Mouse (Mus musculus) limb, embryonic 12.5 days (tissue): ENCODE measurements at regions not wholly inside any gene's neighbourhood (a gene's known extent, or its start where the extent isn't known, plus 50 kb on each side); places are given as distances from the start of the nearest gene placed in this dataset.
"Not testable (repeated sequence)": the region's sequence is repeated elsewhere in the genome, so short reads cannot be mapped to it uniquely, and the experiment has no call there.

ENCODE experiments used
- ATAC-seq: fragments of 200-750 bp; cut with Nextera tagmentation; 2 replicates; pipeline ENCODE4 v1.8.0; 2017; ENCODE audit warnings: low read depth, moderate TSS enrichment; ENCODE audit not compliant: insufficient number of reproducible peaks, insufficient read depth, low FRiP score, low TSS enrichment
- H3K27ac ChIP-seq: fragments of 300-500 bp; sonication (generic); 2 replicates; pipeline ENCODE4 v1.5.1; 2016; ENCODE audit warnings: mild to moderate bottlenecking, moderate library complexity
- H3K27me3 ChIP-seq: fragments of 300-500 bp; sonication (generic); 2 replicates; pipeline ENCODE4 v1.6.1; 2016; ENCODE audit warnings: mild to moderate bottlenecking, moderate library complexity
- H3K36me3 ChIP-seq: fragments of 300-500 bp; sonication (generic); 2 replicates; pipeline ENCODE4 v1.6.1; 2016; ENCODE audit warnings: mild to moderate bottlenecking, moderate library complexity
- H3K4me1 ChIP-seq: fragments of 300-500 bp; sonication (generic); replicated peaks from 2 replicates; pipeline ENCODE4 v1.6.1; 2016
- H3K4me2 ChIP-seq: fragments of 300-500 bp; sonication (generic); 2 replicates; pipeline ENCODE4 v1.6.1; 2016; ENCODE audit warnings: mild to moderate bottlenecking, moderate library complexity
- H3K4me3 ChIP-seq: fragments of 300-500 bp; sonication (generic); replicated peaks from 2 replicates; pipeline ENCODE4 v1.5.1; 2016; ENCODE audit warnings: mild to moderate bottlenecking
- H3K9ac ChIP-seq: fragments of 300-500 bp; sonication (generic); replicated peaks from 2 replicates; pipeline ENCODE4 v1.6.1; 2016; ENCODE audit warnings: mild to moderate bottlenecking, moderate library complexity
- H3K9me3 ChIP-seq: fragments of 300-500 bp; sonication (generic); 2 replicates; pipeline ENCODE4 v1.6.1; 2016; ENCODE audit warnings: mild to moderate bottlenecking, moderate library complexity
- WGBS: fragments of 180-500 bp; shearing (Covaris S2); methylation state at CpG from one replicate; pipeline ENCODE4 v1.1.7; 2016; 5-methylcytosine and 5-hydroxymethylcytosine counted together

DNA sequence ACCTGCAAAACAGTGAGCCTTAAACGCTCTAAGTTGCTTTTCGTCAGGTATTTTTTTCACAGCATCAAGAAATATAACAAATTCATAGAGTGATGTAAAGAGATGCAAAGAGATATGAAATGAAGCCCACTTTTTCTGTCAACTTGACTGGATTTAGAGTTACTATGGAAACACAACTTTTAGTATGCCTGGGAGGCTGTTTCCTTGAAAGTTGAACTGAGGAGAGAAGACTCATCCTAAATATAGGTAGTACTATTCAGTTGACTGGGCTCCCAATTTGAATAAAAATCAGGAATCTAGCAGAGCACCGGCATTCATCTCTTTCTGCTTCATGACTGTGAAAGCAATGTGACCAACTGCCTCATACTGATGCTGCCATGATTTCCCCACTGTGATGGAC lies 509.7 kb downstream of the Synb start:
- Histone ChIP-seq H3K9me3 (no peaks in the 10 kb centered on the region), H3K36me3 (no peaks in the 10 kb centered on the region), H3K27me3 (no peaks in the 10 kb centered on the region), H3K4me2 (no peak overlapping the region), H3K27ac (no peak overlapping the region), H3K4me3 (no peak overlapping the region), H3K9ac (no peak overlapping the region), H3K4me1 (no peaks in the 10 kb centered on the region)
- WGBS: 91% methylated on average over 3 of the region's 3 CpGs
- no peak for ATAC-seq

DNA sequence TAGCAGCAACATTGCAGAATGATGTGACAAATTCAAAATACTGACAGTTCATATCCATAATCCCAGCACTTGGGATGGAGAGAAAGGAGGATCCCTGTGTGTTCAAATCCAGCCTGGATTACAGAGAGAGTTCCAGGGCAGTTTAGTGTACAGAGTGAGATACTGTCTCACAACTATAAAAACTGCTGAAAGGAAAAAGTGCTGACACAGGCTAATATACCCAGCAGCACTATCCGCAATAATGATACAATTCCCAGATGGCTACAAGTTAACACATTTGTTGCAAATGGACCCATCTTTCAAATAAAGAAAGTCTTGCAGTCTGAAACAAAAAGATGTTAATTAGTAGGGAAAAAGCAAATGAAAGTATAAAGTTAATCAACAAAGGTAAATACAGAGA lies 510.9 kb downstream of the Synb start:
- 95% methylated on average over 1 of the region's 1 CpGs for WGBS
- no peak overlapping the region for H3K4me3 ChIP-seq
- no peak for ATAC-seq
- no peaks in the 10 kb centered on the region for H3K4me1 ChIP-seq
- no peaks in the 10 kb centered on the region for H3K36me3 ChIP-seq
- no peak overlapping the region for H3K4me2 ChIP-seq
- H3K9ac ChIP-seq: no peak overlapping the region
- H3K9me3 ChIP-seq: no peaks in the 10 kb centered on the region
- no peak overlapping the region for H3K27ac ChIP-seq
- no peaks in the 10 kb centered on the region for H3K27me3 ChIP-seq

DNA sequence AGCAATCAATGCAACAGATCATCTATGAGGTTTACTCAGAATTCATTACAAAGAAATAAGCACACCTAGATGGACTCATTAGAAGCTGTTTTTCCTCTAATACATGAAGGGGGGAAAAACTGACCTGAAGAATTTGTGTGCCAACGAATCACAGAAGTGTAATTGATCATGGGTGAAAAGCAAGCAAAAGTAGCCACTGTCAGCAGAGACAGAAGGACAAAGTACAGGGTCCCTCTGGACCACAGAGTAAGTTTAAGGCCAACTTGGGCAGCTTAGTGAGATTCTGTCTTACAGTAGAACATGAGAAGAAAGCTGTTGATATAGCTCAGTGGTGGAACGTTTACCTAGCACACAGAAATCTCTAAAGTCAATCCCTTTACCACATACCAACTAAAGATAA lies 523.7 kb downstream of the Synb start:
- Histone ChIP-seq H3K4me3 (no peak overlapping the region), H3K27me3 (no peaks in the 10 kb centered on the region), H3K4me2 (no peak overlapping the region), H3K9me3 (no peaks in the 10 kb centered on the region; the same call in 1 of the 2 replicates), H3K9ac (no peak overlapping the region), H3K36me3 (no peaks in the 10 kb centered on the region), H3K27ac (no peak overlapping the region), H3K4me1 (no peaks in the 10 kb centered on the region)
- no peak for ATAC-seq
- 85% methylated on average over 2 of the region's 2 CpGs for WGBS

- Histone ChIP-seq H3K9me3 (no peaks in the 10 kb centered on the region; the same call in 1 of the 2 replicates), H3K4me1 (no peaks in the 10 kb centered on the region), H3K36me3 (no peaks in the 10 kb centered on the region), H3K4me3 (no peak overlapping the region), H3K27ac (no peak overlapping the region), H3K4me2 (no peak overlapping the region), H3K9ac (no peak overlapping the region), H3K27me3 (no peaks in the 10 kb centered on the region)
- no peak for ATAC-seq
- WGBS: 73% methylated on average over 3 of the region's 3 CpGs
Measured at GRCm38 (mm10) chr14:68762916-68763315, 531.2 kb downstream of the Synb start.

DNA sequence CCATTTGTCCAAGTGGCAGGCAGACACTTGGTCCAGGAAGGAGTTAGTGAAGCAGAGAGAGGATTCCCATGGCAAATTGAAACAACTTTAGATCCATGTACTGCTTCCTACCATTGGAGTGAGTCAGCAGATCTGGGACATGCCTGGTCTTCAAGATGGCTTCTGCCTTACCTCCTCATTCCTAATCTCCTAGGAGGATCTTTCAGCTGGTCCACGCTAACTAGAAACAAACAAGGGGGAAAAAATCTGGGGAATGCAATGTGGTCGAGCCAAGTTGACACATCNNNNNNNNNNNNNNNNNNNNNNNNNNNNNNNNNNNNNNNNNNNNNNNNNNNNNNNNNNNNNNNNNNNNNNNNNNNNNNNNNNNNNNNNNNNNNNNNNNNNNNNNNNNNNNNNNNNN lies 549.4 kb downstream of the Synb start:
- no peak for ATAC-seq
- Histone ChIP-seq H3K27me3 (no peaks in the 10 kb centered on the region), H3K36me3 (no peaks in the 10 kb centered on the region), H3K4me2 (no peak overlapping the region), H3K27ac (no peak overlapping the region), H3K4me1 (no peaks in the 10 kb centered on the region), H3K9ac (no peak overlapping the region), H3K9me3 (no peaks in the 10 kb centered on the region), H3K4me3 (no peak overlapping the region)
- 68% methylated on average over 2 of the region's 2 CpGs for WGBS

DNA sequence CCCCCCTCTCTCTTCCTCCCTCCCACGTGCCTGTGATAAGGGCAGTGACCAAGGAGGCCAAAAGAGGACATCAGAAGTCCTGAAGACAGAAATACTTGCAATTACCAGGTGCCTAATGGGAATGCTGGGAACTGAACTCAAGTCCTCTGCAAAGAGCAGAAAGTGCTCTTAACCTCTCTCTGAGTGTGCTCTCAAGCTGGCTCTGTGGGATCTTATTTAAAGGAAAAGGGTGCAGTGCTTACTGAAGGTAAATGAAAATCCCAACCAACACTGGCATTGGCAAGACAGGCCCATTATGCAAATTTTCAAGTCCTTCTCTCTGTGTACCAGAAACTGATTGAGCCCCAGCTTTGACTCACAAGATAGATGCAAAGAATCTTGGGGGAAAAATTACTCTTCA lies 555.6 kb downstream of the Synb start:
- H3K4me2 ChIP-seq: no peak overlapping the region
- no peak overlapping the region for H3K9ac ChIP-seq
- no CpG with 5 or more reads among the region's 1 CpGs for WGBS
- H3K36me3 ChIP-seq: no peaks in the 10 kb centered on the region
- H3K9me3 ChIP-seq: no peaks in the 10 kb centered on the region
- no peaks in the 10 kb centered on the region for H3K4me1 ChIP-seq
- H3K4me3 ChIP-seq: no peak overlapping the region
- ATAC-seq: no peak
- H3K27ac ChIP-seq: no peak overlapping the region
- H3K27me3 ChIP-seq: no peaks in the 10 kb centered on the region

DNA sequence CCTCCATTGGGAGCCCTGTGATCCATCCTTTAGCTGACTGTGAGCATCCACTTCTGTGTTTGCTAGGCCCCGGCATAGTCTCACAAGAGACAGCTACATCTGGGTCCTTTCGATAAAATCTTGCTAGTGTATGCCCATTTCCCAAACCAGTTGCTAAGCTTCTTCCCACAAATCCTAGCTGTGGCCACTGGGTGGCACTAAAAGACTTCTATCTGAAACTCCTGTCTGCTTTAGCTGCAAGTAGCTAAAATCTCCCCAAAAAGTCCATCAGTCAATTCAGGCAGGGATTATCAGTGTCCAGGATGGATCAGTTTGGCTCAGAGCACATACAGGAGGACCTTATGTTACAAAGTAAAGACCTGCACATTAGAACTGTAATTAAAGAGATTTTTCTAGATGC lies 558.3 kb downstream of the Synb start:
- not testable (repeated sequence) for H3K4me2 ChIP-seq, H3K9me3 ChIP-seq, H3K4me1 ChIP-seq, H3K36me3 ChIP-seq, H3K27me3 ChIP-seq, H3K27ac ChIP-seq, H3K4me3 ChIP-seq, H3K9ac ChIP-seq, ATAC-seq
- WGBS: 39% methylated on average over 2 of the region's 2 CpGs

DNA sequence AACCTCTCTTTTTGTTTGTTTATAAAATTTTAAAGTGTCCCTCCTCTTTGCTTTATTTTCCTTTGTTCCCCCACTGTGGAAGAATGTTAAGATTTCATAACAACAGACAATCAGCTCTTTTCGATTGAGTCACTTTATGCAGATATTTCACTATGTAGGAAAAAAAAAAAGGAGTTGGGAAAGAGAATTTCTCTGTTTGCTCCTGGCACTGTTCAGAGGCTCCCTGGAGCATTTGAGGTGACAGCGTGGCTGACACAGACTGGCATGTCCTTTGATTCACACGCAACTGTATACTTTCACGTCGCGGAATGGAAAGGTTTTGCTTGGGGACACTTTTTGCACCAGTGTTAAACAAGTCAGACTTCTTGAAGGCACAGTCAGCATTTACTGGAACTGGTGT lies 572.9 kb downstream of the Synb start:
- Histone ChIP-seq H3K27me3 (no peaks in the 10 kb centered on the region), H3K9ac (no peak overlapping the region), H3K4me1 (no peaks in the 10 kb centered on the region), H3K4me3 (no peak overlapping the region), H3K27ac (no peak overlapping the region), H3K36me3 (no peaks in the 10 kb centered on the region), H3K9me3 (no peaks in the 10 kb centered on the region), H3K4me2 (no peak overlapping the region)
- ATAC-seq: no peak
- WGBS: 84% methylated on average over 6 of the region's 6 CpGs

GRCm38 (mm10) chr14:68719429-68720160 lies 574.5 kb downstream of the Synb start:
- ATAC-seq: no peak

GRCm38 (mm10) chr14:68718846-68719245 lies 575.3 kb downstream of the Synb start:
- WGBS: 89% methylated on average over 6 of the region's 6 CpGs
- no peak overlapping the region for H3K27ac ChIP-seq
- H3K4me1 ChIP-seq: no peaks in the 10 kb centered on the region
- no peak overlapping the region for H3K4me2 ChIP-seq
- H3K9ac ChIP-seq: no peak overlapping the region
- no peak overlapping the region for H3K4me3 ChIP-seq
- H3K9me3 ChIP-seq: no peaks in the 10 kb centered on the region
- H3K27me3 ChIP-seq: no peaks in the 10 kb centered on the region
- H3K36me3 ChIP-seq: no peaks in the 10 kb centered on the region
- no peak for ATAC-seq

More at GRCm38 (mm10) chr14:68719429-68720160, 574.5 kb downstream of the Synb start:
- no peak overlapping the region for H3K9ac ChIP-seq
- H3K36me3 ChIP-seq: no peaks in the 10 kb centered on the region
- no peak overlapping the region for H3K4me2 ChIP-seq
- H3K4me1 ChIP-seq: no peaks in the 10 kb centered on the region
- H3K27ac ChIP-seq: no peak overlapping the region
- H3K27me3 ChIP-seq: no peaks in the 10 kb centered on the region
- no peak overlapping the region for H3K4me3 ChIP-seq
- 74% methylated on average over 9 of the region's 9 CpGs for WGBS
- no peaks in the 10 kb centered on the region for H3K9me3 ChIP-seq
